Mouse (Mus musculus) midbrain, embryonic 16.5 days (tissue): ENCODE results near the gene Olfr1137. TPM values are rescaled to one million over a fixed set of nuclear protein-coding genes. Genes with fewer than 3 reads are reported as not detected.

Experiments used
- ATAC-seq: fragments of 200-750 bp; cut with Nextera tagmentation; 2 replicates; pipeline ENCODE4 v1.8.0; 2017; ENCODE audit warnings: moderate TSS enrichment
- H3K27ac ChIP-seq: fragments of 300-500 bp; sonication (generic); 2 replicates; pipeline ENCODE4 v1.5.1; 2014; ENCODE audit warnings: mild to moderate bottlenecking, low read length, mixed read lengths
- H3K27me3 ChIP-seq: fragments of 300-500 bp; sonication (generic); 2 replicates; pipeline ENCODE4 v1.6.1; 2014; ENCODE audit warnings: low read depth, low read length, mixed read lengths; ENCODE audit not compliant: control insufficient read depth, insufficient read depth
- H3K36me3 ChIP-seq: fragments of 300-500 bp; sonication (generic); 2 replicates; pipeline ENCODE4 v1.6.1; 2014; ENCODE audit warnings: mild to moderate bottlenecking, low read length, moderate library complexity, mixed read lengths; ENCODE audit not compliant: control insufficient read depth, insufficient read depth
- H3K4me1 ChIP-seq: fragments of 300-500 bp; sonication (generic); 2 replicates; pipeline ENCODE4 v1.6.1; 2014; ENCODE audit warnings: mild to moderate bottlenecking, low read length, mixed read lengths; ENCODE audit not compliant: control insufficient read depth, insufficient read depth
- H3K4me2 ChIP-seq: fragments of 300-500 bp; sonication (generic); 2 replicates; pipeline ENCODE4 v1.6.1; 2014; ENCODE audit warnings: mild to moderate bottlenecking, low read length, mixed read lengths
- H3K4me3 ChIP-seq: fragments of 300-500 bp; sonication (generic); 2 replicates; pipeline ENCODE4 v1.5.1; 2014; ENCODE audit warnings: low read depth, mild to moderate bottlenecking, low read length, moderate library complexity, mixed read lengths
- H3K9ac ChIP-seq: fragments of 300-500 bp; sonication (generic); 2 replicates; pipeline ENCODE4 v1.6.1; 2014; ENCODE audit warnings: low read depth, low read length, mixed read lengths
- H3K9me3 ChIP-seq: fragments of 300-500 bp; sonication (generic); replicated peaks from 2 replicates; pipeline ENCODE4 v1.6.1; 2014; ENCODE audit warnings: mild to moderate bottlenecking, low read length, mixed read lengths; ENCODE audit not compliant: control insufficient read depth, poor library complexity, severe bottlenecking
- WGBS: fragments of 180-500 bp; shearing (Covaris S2); extraction: QIAGEN DNeasy Blood & Tissue Kit; methylation state at CpG from one replicate; pipeline ENCODE4 v1.1.7; 2014; 5-methylcytosine and 5-hydroxymethylcytosine counted together
- polyA plus RNA-seq: library from polyadenylated mRNA; unstranded; fragments of >200 nt; fragmentation: Nextera tagmentation; extraction: Ambion mirVana; gene quantifications from 2 replicates; pipeline ENCODE4 v1.2.1, GENCODE M21; 2015

The Olfr1137 gene
- polyA plus RNA-seq, result not detected in 2 replicates

- H3K27me3 ChIP-seq, result no peaks in the 10 kb centered on the region
- H3K36me3 ChIP-seq, result no peaks in the 10 kb centered on the region
- no peak within 1 kb of the TSS for H3K9ac ChIP-seq
- H3K4me3 ChIP-seq, result no peak within 1 kb of the TSS
- H3K4me2 ChIP-seq, result no peak within 1 kb of the TSS
- no peak for ATAC-seq
- H3K9me3 ChIP-seq, result no peaks in the 10 kb centered on the region
- no peak within 1 kb of the TSS for H3K27ac ChIP-seq
- no peaks in the 10 kb centered on the region for H3K4me1 ChIP-seq
These were observed at the start of gene Olfr1137 for GRCm38 (mm10) chr2:87713079-87713478. Gene Olfr1137, minus strand, starts transcription at chr2:87713179.

- WGBS, result 90% methylated on average over 1 of the region's 1 CpGs
- Histone ChIP-seq H3K9me3 (no peaks in the 10 kb centered on the region), H3K36me3 (no peaks in the 10 kb centered on the region), H3K4me3 (no peak within 1 kb of the TSS), H3K4me2 (no peak within 1 kb of the TSS), H3K9ac (no peak within 1 kb of the TSS), H3K27me3 (no peaks in the 10 kb centered on the region), H3K27ac (no peak within 1 kb of the TSS), H3K4me1 (no peaks in the 10 kb centered on the region)
- ATAC-seq, result no peak
These were observed 40.9 kb upstream of the Olfr1137 start, which contains the start of gene Olfr1141 for GRCm38 (mm10) chr2:87753891-87754290. Gene Olfr1141, minus strand, starts transcription at chr2:87753991.

- Histone ChIP-seq H3K27ac (no peak within 1 kb of the TSS), H3K36me3 (no peaks in the 10 kb centered on the region), H3K9me3 (no peaks in the 10 kb centered on the region), H3K4me2 (no peak within 1 kb of the TSS), H3K27me3 (no peaks in the 10 kb centered on the region), H3K4me1 (no peaks in the 10 kb centered on the region), H3K9ac (no peak within 1 kb of the TSS), H3K4me3 (no peak within 1 kb of the TSS)
- no peak for ATAC-seq
- 81% methylated on average over 3 of the region's 3 CpGs for WGBS
These were observed 30.5 kb upstream of the Olfr1137 start, which contains the start of gene Olfr1140 for GRCm38 (mm10) chr2:87743452-87743851. Gene Olfr1140, plus strand, starts transcription at chr2:87743752.

GRCm38 (mm10) chr2:87739878-87740277, 26.9 kb upstream of the Olfr1137 start, which contains the start of gene Olfr1138:
Gene Olfr1138, minus strand, starts transcription at chr2:87739978.
- 84% methylated on average over 1 of the region's 1 CpGs for WGBS
- no peaks in the 10 kb centered on the region for H3K9me3 ChIP-seq
- no peaks in the 10 kb centered on the region for H3K36me3 ChIP-seq
- H3K4me3 ChIP-seq, result no peak within 1 kb of the TSS
- no peak within 1 kb of the TSS for H3K9ac ChIP-seq
- H3K27ac ChIP-seq, result no peak within 1 kb of the TSS
- H3K4me1 ChIP-seq, result no peaks in the 10 kb centered on the region
- no peaks in the 10 kb centered on the region for H3K27me3 ChIP-seq
- H3K4me2 ChIP-seq, result no peak within 1 kb of the TSS
- ATAC-seq, result no peak

- ATAC-seq, result no peak
- no peaks in the 10 kb centered on the region for H3K36me3 ChIP-seq
- no peak within 1 kb of the TSS for H3K9ac ChIP-seq
- no peak within 1 kb of the TSS for H3K27ac ChIP-seq
- H3K4me2 ChIP-seq, result no peak within 1 kb of the TSS
- H3K4me1 ChIP-seq, result no peaks in the 10 kb centered on the region
- no peaks in the 10 kb centered on the region for H3K9me3 ChIP-seq
- H3K4me3 ChIP-seq, result no peak within 1 kb of the TSS
- H3K27me3 ChIP-seq, result no peaks in the 10 kb centered on the region
These were observed 19.1 kb downstream of the Olfr1137 start, which contains the start of gene Olfr1136 for GRCm38 (mm10) chr2:87693847-87694246. Gene Olfr1136, minus strand, starts transcription at chr2:87693947.

- no peak for ATAC-seq
- H3K9me3 ChIP-seq, result no peaks in the 10 kb centered on the region
- H3K9ac ChIP-seq, result no peak within 1 kb of the TSS
These were observed 39.4 kb downstream of the Olfr1137 start, which contains the start of gene Olfr1135 for GRCm38 (mm10) chr2:87673564-87673963. Gene Olfr1135, minus strand, starts transcription at chr2:87673664.

More at GRCm38 (mm10) chr2:87673564-87673963, 39.4 kb downstream of the Olfr1137 start, which contains the start of gene Olfr1135:
- Histone ChIP-seq H3K4me2 (no peak within 1 kb of the TSS), H3K27ac (no peak within 1 kb of the TSS), H3K27me3 (no peaks in the 10 kb centered on the region), H3K4me1 (no peaks in the 10 kb centered on the region), H3K4me3 (no peak within 1 kb of the TSS), H3K36me3 (no peaks in the 10 kb centered on the region)
- 10% methylated on average over 1 of the region's 1 CpGs for WGBS

Other genes with a start within 250 kb of the Olfr1137 start
- gene Pramel7, start 216.1 kb downstream of the Olfr1137 start, polyA plus RNA-seq, result not detected in 2 replicates
- not detected in 2 replicates for gene Pramel6, start 206.6 kb downstream of the Olfr1137 start, polyA plus RNA-seq
- gene Olfr153, start 181.4 kb downstream of the Olfr1137 start, polyA plus RNA-seq, result not detected in 2 replicates
- not detected in 2 replicates for gene Olfr1128, start 167.6 kb downstream of the Olfr1137 start, polyA plus RNA-seq
- gene Olfr1129, start 139.3 kb downstream of the Olfr1137 start, polyA plus RNA-seq, result not detected in 2 replicates
- gene Olfr1130, start 107.0 kb downstream of the Olfr1137 start, polyA plus RNA-seq, result not detected in 2 replicates
- not detected in 2 replicates for gene Olfr1131, start 86.1 kb downstream of the Olfr1137 start, polyA plus RNA-seq
- not detected in 2 replicates for gene Olfr1132, start 75.6 kb downstream of the Olfr1137 start, polyA plus RNA-seq
- gene Olfr1133, start 65.8 kb downstream of the Olfr1137 start, polyA plus RNA-seq, result not detected in 2 replicates
- gene Olfr1134, start 54.7 kb downstream of the Olfr1137 start, polyA plus RNA-seq, result not detected in 2 replicates
- gene Olfr1135, start 39.5 kb downstream of the Olfr1137 start, polyA plus RNA-seq, result not detected in 2 replicates
- not detected in 2 replicates for gene Olfr1136, start 19.2 kb downstream of the Olfr1137 start, polyA plus RNA-seq
- gene Olfr1138, start 26.8 kb upstream of the Olfr1137 start, polyA plus RNA-seq, result not detected in 2 replicates
- not detected in 2 replicates for gene Olfr1140, start 30.6 kb upstream of the Olfr1137 start, polyA plus RNA-seq
- not detected in 2 replicates for gene Olfr1141, start 40.8 kb upstream of the Olfr1137 start, polyA plus RNA-seq
- gene Olfr152, start 66.3 kb upstream of the Olfr1137 start, polyA plus RNA-seq, result not detected in 2 replicates
- gene Olfr1143, start 87.4 kb upstream of the Olfr1137 start, polyA plus RNA-seq, result not detected in 2 replicates
- gene Olfr1145, start 96.6 kb upstream of the Olfr1137 start, polyA plus RNA-seq, result not detected in 2 replicates
- not detected in 2 replicates for gene Olfr1148, start 117.4 kb upstream of the Olfr1137 start, polyA plus RNA-seq
- gene Olfr1150-ps1, start 130.8 kb upstream of the Olfr1137 start, polyA plus RNA-seq, result not detected in 2 replicates
- not detected in 2 replicates for gene Olfr1151, start 142.7 kb upstream of the Olfr1137 start, polyA plus RNA-seq
- gene Olfr1152, start 153.3 kb upstream of the Olfr1137 start, polyA plus RNA-seq, result not detected in 2 replicates
- gene Olfr1153, start 181.8 kb upstream of the Olfr1137 start, polyA plus RNA-seq, result not detected in 2 replicates
- not detected in 2 replicates for gene Olfr1154, start 192.0 kb upstream of the Olfr1137 start, polyA plus RNA-seq
- gene Olfr1155, start 232.0 kb upstream of the Olfr1137 start, polyA plus RNA-seq, result not detected in 2 replicates
- not detected in 2 replicates for gene Olfr1156, start 239.9 kb upstream of the Olfr1137 start, polyA plus RNA-seq